Mouse (Mus musculus) kidney, postnatal 36 days (tissue): ENCODE data around the gene Cltc.
"Not testable (repeated sequence)": the region's sequence is repeated elsewhere in the genome, so short reads cannot be mapped to it uniquely, and the experiment has no call there.

Source experiments
- DNase-seq, 2 experiments: peaks; one replicate each; pipeline ENCODE4 v3.0.0; 2021 to 2022; ENCODE audit warnings: mixed read lengths in 2 of 2

Gene Cltc

DNA sequence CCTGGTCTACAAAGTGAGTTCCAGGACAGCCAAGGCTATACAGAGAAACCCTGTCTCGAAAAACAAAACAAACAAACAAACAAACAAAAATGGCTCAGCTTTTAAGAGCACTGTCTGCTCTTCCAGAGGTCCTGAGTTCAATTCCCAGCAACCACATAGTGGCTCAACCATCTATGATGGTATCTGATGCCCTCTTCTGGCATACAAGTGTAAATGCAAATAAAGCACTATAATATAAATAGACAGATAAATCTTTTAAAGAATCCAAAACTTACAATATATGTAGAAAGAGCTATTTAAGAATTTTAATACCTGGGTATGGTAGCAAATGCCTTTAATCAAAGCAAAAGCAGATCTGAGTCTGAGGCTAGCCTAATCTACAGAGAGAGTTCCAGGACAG is 19.1 kb downstream of the Cltc start:
- not testable (repeated sequence) for DNase-seq

DNA sequence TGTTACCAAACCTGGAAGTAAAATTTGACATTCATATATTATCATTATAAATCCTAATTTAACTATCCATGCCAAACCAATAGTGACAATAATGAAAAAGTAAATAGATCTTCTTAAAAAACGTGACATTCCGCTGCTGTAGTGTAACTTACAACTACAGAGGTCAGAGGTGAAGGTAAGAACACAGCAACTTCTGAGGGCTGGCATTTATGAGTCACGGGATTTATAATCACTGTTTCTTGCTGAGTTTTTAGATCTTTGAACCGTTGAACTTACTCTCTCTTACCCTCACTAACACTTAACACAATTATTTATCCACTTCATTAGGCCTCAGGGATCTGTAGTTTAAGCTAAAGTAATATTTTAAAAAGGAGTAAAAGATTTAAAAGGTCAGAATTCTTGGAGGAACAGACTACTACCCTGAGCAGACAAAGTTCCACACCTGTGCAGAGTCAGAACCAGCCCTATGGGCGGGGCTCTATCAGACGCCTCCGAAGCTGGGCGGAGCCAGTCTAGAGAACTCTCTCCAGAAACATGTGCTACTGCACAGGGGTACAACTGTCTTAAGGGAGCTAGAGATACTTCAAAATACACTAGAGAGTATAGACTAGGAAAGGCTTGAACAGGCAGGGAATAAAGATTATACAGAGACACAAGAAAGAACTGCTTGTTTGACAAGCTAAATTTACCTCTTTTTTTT is 19.9 kb downstream of the Cltc start:
- peak; percentile 42 to 67 for DNase-seq

DNA sequence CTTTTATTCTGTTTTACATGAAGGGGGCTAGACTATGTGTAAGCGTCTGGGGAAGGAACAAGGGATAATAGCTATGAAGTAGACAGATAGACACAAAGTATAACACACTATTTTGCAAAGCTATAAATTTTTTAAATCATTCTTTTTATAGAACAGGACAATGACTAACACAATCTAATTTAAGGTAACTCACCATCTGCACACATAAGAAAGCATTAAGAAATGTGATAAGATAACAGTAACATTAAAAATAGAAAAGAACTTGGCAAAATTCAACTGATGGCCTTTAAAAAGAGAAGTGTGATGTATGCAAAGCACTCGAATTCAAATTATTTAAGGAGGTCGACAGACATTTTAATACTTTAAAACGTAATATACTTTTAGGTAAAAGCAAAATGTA is 22.4 kb downstream of the Cltc start:
- no peak for DNase-seq

DNA sequence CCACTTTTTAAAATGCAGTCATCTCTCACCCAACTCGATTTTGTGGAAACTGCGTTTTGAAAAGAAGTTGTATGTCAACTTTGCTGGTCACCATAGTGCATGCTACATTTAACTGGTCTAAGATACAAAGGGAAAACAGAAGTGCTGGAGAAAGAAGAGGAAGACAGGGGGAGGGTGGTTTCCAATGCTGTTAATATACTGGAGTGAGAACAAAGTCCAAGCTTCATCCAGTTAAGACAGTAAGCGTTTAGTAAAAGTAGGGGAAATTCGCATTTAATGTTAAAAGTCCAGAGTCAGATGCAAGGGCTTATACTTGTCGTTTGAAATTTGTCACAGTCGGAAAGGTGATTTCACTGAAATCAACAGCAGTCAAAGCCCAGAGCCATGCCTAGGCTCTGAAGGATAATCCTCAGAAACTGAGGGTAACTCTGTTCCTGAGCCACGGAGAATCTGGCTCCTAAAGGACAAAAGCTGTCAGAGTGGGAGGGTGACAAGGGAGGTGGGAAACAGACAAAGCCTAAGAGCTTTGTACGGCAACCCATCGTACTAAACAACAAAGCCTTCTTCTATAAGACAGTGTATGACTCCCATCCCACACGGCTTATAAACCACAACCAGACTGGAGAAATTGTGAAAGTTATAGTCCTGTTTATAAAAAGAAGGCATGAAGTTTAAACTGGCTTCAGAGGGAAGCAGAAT is 23.0 kb downstream of the Cltc start:
- DNase-seq = peak in 1 of 2 experiments; percentile 50

DNA sequence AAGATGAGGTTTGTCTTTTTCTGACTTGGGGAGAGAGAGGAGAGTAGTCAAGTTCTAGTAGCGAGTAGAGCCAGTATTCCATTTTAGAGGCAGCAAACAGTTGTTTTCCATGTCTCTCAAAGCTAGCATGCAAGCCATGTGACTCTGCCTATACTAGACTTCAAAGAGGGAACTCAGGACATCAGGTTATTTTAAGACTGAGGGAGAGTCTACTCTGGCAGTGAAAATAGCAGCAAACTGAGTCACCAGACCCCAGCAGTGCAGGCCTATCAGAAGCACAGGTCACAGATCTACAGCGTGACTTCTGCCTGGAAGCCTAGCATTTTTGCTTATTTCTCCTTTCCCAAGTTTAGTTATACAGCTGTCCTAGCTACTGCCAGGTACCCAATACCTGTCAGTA is 25.9 kb downstream of the Cltc start:
- no peak for DNase-seq

DNA sequence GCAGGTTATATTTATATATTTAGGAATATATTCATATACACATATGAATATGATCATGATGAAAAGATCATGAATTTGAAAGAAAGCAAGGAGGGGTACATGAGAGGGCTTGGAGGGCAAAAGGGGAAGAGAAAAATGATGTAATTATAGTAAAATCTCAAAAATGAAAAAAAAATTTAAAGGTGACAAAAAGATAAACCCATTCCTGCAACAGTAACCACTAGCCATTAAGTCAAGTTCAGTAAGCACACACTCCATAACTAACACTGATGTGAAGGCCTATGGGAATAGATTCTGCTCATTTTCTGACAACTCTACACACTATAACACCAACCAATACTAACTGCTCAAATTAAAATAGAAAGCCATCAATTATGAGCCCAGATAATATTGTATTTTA is 31.8 kb downstream of the Cltc start:
- no peak for DNase-seq

DNA sequence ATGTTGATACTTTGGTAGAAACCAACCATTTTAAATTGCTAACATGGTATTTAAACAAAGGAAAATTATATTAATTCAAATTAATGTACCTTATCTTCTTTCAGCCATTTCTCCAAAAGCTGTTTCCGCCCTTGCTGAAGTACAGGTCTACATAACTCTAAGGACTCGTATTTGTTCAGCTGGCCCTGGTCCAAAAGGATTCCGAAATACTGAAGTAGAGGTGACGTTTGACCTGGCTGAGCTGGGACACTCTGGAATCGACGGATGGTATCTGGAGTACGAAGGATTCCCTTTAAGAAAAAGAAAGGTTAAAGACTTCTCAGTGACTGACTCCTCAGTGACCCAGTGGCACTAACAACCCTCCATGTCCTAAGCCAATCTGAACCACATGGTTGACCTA is 32.4 kb downstream of the Cltc start:
- DNase-seq = peak; percentile 30 to 33

DNA sequence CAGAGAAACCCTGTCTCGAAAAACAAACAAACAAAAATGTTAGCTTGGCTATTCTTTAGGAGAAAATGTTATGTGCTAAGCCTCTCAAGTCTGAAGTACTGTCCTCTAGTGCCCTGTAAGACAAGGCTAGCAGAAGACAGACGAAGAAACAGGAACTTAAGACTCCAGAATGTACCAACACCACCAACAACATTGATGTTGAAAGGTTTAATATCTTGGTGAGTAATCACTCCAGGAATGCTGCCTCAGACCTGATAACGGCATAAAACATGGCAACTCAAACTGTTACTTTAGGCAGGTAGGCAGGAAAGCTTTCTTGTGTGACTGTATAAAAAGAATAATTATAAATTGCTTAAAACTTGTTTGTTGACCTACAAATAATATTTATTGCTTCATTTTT is 33.4 kb downstream of the Cltc start:
- no peak for DNase-seq

DNA sequence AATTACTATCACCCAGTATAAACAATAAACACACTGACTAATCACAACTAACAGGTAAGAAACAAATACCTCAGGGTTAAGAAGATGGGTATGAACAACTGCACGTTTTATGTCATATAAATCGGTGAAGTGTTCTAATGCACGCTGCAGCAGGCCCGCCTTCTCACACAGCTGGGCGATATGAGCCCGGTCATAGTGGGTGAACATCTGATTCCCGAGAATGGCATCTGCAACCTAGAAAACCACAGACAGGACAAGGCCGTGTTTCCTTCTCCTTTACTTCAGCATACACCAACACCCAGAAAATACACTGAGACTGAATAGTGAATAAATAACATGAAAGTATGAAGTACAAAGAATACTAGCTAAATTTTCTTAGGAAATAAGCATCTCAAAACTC is 38.0 kb downstream of the Cltc start:
- DNase-seq = no peak

DNA sequence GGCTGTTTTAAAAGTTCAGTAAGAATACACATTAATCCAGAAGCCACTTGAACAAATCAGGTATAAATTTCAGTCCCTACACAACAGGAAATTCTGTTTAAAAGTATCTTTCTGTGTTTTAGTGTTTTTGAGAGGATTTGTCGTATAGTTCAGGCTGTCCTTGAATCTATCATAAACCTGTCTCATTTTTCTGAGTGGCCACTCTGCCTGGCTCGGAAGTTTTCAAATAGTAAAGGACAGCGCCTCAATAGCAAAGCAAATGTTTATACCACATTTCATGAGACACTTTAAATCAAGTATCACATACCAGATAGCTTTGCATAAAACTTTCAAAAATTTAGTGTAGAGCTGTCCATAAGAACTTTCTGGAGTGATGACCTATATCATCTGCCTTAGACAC is 39.0 kb downstream of the Cltc start:
- no peak for DNase-seq

DNA sequence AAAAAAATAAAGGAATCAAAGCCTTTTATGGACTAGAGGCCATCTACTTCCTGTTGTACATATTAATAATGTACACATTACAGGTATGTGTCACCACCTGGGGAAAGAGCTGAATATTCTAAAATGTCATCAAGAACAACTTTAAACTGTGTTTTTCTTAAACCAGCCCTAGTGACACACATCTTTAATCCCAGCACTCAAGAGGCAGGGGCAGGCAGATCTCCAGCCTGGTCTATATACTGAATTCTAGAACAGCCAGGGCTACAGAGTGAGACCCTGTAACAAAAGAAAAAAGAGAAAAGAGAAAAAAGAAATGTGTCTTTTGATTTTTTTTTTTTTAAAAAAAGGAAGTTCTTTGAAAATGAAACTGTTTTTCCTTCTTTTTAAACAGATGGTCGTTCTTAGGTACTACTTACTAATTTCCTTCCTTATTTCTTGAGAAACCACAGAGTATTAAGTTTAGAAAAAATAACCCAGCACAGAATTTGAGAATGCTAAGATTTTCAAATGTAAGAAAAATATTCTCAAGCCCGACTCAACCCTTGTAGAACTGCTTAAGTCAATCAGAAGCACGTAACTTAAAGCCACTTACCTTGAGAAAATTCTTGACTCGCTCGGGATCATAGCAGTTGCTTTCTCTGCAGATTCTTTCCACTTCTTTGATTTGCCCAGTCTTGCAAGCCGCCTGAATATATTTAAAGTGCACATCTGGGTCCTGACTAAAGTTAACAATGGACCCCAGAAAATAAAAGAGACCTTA is 39.9 kb downstream of the Cltc start:
- no peak for DNase-seq

DNA sequence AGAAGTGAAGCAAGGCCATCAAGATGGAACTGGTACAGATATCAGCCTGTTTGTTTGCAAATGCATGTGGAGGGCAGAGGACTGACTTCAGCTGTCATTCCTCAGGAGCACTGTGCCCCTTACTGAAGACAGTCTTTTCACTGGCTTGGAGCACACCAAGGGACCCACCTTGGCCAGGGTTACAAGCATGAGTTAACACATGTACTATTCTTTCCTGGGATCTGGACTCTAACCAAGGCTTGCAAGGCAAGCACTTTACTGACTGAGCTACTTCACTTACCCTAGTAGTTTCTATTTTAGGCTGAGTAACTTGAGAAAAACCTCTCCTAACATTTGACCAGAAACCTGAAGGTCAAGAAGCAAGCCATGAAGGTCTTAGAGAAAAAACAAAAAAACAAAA is 42.8 kb downstream of the Cltc start:
- no peak for DNase-seq

DNA sequence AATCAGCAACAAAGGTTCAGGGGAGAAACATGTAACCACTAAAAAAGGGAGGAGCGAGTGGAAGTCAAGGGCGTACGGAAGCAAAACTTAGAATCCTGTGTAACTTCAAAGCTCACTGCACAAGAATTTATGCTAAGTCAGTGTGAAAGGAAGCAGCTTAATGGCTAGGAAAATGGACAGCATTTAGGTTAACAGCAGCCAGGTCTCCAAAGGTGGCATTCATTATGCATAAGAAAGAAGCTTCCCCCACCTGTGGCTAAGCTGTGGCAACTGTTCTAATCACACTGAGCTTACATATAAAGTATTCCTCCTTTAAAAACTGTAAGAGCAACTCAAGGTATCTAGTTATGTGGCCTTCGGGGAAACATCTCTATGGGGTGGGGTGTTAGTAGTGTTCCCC is 56.2 kb downstream of the Cltc start:
- no peak for DNase-seq

DNA sequence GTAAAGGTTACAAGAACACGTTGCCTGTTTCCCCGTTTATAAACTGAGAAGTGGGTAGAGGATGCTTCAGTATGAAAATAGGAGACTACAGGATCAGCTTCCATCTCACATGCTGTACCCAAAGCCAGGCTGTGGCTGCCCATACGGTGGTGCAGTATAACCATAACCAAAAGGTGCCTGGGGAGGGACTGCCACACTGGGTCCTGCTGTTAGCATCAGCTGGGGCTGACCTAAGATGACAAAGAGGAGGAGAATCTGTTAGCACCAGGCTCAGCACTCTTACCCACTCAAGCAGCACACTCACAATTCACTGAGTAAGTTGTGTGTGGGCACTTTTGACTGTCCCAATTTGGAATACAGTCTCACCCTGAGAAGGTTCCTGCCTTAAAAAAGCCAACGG is 61.9 kb downstream of the Cltc start:
- no peak for DNase-seq

DNA sequence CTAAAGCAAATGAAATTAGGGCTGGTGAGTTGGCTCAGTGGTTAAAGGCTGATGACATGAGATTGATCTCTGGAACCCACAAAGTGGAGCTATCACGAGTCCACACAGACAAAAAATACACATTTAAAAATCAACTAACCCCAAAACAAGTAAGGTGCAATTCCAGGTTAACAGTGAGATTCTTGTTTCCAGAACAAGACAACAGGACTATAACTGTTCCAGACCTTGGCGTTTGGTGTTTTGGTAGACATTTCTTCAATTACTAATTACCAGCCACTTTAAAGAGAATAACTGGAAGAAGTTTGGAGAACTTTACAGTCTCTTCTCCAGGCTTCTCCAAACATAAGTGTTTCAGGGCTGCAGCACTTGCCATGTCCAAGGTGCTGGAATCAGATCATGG is 64.8 kb downstream of the Cltc start:
- no peak for DNase-seq

DNA sequence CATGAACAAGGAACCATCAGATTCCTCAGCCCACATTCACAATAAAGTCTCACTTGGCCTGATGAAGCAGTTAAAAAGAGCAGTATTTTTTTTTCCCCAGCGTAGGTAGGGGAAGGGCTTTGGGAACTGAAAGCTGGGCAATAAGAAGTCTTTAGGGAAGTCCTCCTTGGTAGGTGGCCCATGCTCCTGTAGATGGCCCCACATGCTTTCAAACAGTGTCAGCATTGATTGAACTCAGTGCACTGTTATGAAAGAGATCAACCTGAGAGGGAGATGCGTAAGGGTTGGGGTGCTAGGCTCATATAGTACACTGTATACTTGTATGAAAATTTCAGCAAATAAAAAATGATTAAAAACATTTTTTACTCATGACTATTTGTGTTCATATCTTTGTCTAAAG is 65.4 kb downstream of the Cltc start:
- DNase-seq = no peak

DNA sequence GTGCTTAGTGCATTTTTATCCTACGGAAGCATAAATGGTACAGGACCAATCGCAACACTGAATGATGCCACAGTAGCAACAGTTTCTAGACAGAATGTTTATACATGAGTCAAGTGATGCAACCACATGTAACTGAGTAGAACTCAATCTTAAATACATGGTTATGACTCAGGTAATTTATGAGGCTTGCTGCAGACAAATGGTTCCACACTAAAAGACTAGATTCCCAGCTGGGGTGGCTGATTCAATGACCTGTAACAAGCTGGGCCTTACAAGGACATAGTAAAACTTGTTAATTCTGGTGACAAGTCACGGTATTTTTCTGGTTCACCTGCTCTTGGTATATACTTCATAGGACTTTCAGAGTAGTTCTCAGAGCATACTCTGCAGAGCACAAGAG is 65.9 kb downstream of the Cltc start:
- no peak for DNase-seq

DNA sequence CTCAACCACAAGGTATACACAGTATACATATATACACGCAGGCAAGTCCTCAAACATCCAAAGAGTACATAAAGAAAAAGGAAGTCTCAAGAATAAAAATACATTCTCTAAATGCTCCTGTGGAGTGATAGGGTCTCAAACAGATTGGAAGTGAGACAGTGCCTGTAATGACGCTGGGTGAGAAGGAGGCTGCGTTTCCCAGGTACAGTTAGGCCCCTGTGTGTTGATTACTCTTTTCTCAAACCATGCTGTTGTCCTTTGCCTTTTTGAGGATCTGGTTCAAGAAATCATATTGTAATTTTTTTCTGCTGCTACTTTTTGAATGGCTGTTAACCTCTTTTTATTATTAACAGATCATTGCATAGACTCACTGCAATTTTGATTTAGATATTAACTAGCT is 67.0 kb downstream of the Cltc start:
- DNase-seq = no peak

DNA sequence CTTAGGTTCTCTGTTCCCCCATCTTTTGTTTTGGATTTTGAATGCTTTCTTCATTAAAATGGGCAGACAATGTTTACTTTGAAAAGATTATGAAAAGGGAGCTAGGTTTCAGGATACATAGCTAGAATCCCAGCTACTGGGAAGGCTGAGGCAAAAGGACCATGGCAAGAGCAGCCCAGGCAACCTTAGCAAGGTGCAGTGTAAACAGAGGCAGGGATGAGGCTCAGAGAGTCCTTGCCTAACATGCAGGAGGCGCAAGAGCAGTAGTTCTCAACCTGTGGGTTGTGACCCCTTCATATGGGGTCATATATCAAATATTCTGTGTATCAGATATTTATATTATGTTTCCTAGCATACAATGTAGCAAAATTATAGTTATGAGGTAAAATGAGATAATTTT is 72.0 kb downstream of the Cltc start:
- no peak for DNase-seq

DNA sequence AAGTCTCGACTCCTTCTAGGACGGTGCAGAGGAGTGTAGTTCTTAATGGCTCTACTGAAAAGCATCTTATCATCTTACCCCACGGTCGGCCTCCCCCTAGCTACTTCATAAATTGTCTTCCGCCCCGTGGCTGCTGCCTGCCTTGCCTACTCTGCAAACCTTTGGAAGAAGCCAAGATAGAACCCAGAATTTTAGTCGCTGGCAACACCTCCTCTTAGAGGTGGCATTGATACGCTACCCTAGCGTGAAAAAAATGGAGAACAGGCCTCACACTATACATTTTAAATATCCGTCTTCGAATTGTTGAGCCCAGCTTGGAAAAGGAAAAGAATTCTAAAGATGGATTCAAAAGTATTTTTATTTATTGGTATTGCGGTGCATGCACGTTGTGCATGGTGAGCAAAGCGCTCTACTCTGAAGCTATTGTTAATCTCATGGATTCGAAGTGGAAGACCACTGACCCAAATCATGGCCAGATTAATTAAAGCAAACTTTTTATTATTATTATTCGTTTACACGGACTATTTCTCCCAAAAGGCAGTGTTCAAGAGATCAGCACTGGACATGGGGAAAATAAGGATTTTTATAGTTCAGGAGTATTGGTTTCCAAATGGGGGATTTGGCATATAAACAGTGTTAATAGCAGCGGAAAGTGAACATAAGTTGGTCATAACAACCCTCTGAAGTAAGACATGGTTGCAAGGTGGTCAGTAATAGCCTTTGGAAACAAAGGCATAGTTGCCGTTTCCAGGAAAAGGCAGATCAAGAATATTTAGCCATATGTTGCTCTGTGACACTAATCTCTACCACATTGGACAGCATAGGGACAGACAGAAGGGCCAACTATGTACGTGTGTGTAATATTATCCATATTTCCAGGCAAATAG is 73.0 kb downstream of the Cltc start:
- no peak for DNase-seq

DNA sequence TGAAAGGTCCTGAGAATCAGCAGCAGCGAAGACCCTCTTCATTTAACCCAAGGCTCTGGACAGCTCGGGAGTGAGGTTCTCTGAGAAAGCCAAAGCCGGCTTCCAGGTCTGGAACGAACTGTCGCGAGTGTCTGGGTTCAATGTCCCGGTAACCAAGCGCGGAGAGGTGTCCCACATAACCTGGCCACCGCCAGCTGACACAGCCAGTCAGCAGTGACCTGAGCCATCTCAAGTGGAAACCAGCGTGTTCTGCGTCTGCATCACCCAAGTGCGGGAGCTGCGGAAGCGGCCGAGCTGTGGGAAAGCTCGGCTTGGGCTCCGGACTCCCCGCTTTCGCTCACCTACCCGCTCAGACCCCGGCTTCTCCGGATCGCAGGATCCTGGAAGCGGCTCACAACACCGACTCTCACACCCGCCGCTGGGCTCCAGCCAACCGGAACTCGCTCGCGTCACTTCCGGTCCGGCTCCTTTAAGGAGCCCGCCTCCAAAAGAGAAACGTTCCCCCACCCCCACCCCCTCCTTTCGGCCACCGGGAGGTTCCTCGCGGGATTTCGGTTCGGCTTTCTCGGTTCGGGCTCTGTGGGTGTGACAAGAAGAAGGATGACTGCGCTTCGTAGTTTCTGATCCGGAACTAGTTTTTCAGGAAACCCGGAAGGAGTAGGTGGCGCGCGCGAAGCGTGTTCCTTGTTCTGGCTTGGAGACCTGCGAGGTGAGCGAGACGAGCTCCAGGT is 73.8 kb downstream of the Cltc start, which contains the start of the genes Vmp1 and Ptrh2:
Vmp1 (minus strand) TSS at position 442 of the 731 bp plus-strand sequence.
Ptrh2 (plus strand) TSS at position 591 of the 731 bp plus-strand sequence.
- peak; percentile 94 to 97 for DNase-seq

DNA sequence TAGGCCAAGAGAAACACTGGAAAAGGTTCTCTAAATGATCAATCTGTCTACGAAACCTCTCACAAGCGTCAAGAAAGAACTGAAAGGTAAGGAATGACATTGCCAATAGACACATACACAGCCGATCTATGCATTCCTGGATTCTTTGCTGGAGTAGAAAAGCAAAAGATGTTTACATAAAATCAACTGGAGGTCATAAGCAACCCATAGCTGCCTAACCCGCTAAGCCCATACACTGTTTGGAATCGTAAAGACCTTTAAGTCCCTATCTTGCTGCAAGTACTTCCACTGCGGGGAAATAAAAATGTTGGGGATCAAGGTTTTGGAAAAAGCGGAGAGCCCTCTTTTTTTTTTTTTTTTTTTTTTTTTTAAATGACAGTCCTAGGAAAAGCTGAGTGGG is 74.5 kb downstream of the Cltc start:
- DNase-seq = no peak
